Mouse (Mus musculus): ENCODE measurements around the gene Zfp143.
"Not testable (repeated sequence)": the region's sequence is repeated elsewhere in the genome, so short reads cannot be mapped to it uniquely, and the experiment has no call there.

Zfp143 gene

DNA sequence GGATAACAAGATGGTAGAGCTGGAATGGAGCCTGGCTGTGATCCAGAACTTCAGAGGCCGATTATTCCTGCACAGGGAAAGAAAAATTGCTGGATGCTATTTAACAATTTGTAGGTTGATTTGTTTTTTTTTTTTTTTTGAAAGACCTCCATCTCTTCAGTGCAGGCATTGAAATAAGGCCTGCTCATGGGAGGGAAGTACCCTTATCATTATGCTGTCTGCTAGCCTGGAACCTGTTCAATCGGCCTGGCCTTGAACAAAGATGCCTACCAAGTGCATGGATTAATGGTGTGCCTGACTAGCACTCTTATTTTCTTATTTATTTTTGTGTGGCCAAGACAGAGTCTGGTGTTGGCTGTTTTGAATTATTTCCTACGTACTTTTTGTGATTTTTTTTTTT, 30.7 kb upstream of the Zfp143 start:
- Histone ChIP-seq H3K9me3 (ENCODE audit: low read length) (no peaks in the 10 kb centered on the region), H3K27me3 (ENCODE audit: insufficient read depth, low read length) (no peaks in the 10 kb centered on the region), H3K4me3 (replicated peaks; ENCODE audit: low read length) (no peak overlapping the region), H3K4me1 (replicated peaks; ENCODE audit: low read depth, low read length) (peaks cover 24% of the 10 kb centered on the region), H3K36me3 (ENCODE audit: insufficient read depth, low read length) (peaks cover 96% of the 10 kb centered on the region)
- TF ChIP-seq POU5F1 (IDR thresholded peaks at IDR 0.05; ENCODE audit: borderline replicate concordance, low read length) (no peak), CTCF (conservative IDR thresholded peaks at IDR 0.05; ENCODE audit: low read length) (no peak), NANOG (IDR thresholded peaks at IDR 0.05; ENCODE audit: borderline replicate concordance, low read length) (no peak)

DNA sequence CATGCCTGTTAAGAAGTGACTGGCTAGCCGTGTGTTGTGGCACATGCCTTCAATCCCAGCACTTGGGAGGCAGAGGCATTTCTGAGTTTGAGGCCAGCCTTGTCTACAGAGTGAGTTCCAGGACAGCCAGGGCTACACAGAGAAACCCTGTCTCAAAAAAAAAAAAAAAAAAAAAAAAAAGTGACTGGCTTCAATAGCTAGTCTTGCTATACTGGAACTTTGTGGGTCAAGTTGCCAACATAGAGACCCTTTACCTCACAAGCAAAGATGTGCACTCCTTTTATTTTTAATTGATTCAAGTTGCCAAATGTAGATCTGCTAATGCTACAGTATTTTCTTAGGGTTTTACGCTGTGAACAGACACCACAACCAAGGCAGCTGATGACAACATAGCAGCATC, 3.3 kb upstream of the Zfp143 start:
- Histone ChIP-seq H3K4me1 (replicated peaks; ENCODE audit: low read depth, low read length) (peaks cover 29% of the 10 kb centered on the region), H3K36me3 (ENCODE audit: insufficient read depth, low read length) (peaks cover 69% of the 10 kb centered on the region)
- H3K27me3 ChIP-seq (ENCODE audit: insufficient read depth, low read length); H3K4me3 ChIP-seq (replicated peaks; ENCODE audit: low read length); H3K9me3 ChIP-seq (ENCODE audit: low read length): not testable (repeated sequence)

DNA sequence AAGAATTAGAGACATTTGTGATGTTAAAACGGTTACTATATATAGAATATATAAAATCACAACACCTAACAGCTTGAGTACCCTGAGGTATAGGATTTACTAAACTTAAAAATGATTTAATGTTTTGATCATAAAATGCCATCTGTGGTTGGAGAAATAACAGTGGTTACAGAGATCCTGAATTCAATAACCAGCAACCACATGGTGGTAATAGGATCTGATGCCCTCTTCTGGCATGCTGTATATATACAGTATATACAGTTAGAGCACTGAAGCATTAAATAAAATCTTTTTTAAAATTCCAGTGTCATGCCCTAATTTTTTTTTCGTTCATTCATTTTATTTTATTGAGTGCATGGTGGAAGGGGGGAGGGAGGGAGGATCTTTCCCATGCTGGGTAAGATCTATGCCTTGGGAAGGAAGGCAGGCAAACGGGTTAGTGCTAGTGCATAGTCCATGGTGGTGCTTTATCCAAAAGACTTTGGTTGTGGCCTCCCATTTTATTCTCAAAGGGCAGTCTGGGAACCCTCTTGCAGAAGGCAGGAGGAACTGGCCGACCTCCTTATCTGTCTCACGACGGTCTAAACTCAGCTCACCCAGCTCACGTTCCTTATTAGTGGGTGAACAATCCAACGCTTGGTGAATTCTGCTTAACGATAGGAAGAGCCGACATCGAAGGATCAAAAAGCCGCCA, 1.8 kb upstream of the Zfp143 start:
- Histone ChIP-seq H3K27me3 (ENCODE audit: insufficient read depth, low read length) (no peaks in the 10 kb centered on the region), H3K9me3 (ENCODE audit: low read length) (no peaks in the 10 kb centered on the region), H3K36me3 (ENCODE audit: insufficient read depth, low read length) (peaks cover 57% of the 10 kb centered on the region), H3K4me3 (replicated peaks; ENCODE audit: low read length) (peak overlapping the region; percentile 91; the same call in 1 of the 2 replicates), H3K4me1 (replicated peaks; ENCODE audit: low read depth, low read length) (peaks cover 44% of the 10 kb centered on the region)
- TF ChIP-seq NANOG (IDR thresholded peaks at IDR 0.05; ENCODE audit: borderline replicate concordance, low read length) = no peak
- no peak for TF ChIP-seq CTCF (conservative IDR thresholded peaks at IDR 0.05; ENCODE audit: low read length)
- TF ChIP-seq POU5F1 (IDR thresholded peaks at IDR 0.05; ENCODE audit: borderline replicate concordance, low read length) = no peak

DNA sequence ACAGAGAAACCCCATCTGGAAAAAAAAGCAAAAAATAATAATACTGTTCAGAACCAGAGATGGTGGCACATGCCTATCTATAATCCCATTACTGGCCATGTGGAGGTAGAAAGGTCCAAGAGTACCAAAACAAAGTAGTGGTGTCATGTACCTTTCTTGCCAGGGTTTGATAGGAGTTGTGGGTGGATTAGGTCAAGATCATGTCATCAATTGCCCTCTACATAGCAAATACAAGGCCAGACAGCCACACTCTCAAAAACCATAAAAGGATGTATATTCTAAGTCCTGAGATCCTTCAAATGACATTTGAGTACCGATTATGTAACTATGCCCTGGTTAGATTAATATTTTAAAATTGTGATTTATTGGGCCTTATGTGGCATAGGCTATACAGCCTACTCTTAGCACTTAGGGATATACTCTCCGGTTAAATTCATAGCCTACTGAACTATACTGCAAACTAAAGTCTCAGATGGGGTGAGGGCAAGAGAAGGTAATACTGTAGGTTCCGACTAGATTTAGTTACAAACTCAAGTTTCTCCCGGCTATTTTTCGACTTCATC, 830 bp upstream of the Zfp143 start:
- H3K36me3 ChIP-seq (ENCODE audit: insufficient read depth, low read length) = peaks cover 49% of the 10 kb centered on the region
- peak overlapping the region; percentile 91 for H3K4me3 ChIP-seq (replicated peaks; ENCODE audit: low read length)
- no peaks in the 10 kb centered on the region for H3K27me3 ChIP-seq (ENCODE audit: insufficient read depth, low read length)
- no peaks in the 10 kb centered on the region for H3K9me3 ChIP-seq (ENCODE audit: low read length)
- no peak for TF ChIP-seq CTCF (conservative IDR thresholded peaks at IDR 0.05; ENCODE audit: low read length)
- no peak for TF ChIP-seq NANOG (IDR thresholded peaks at IDR 0.05; ENCODE audit: borderline replicate concordance, low read length)
- H3K4me1 ChIP-seq (replicated peaks; ENCODE audit: low read depth, low read length) = peaks cover 47% of the 10 kb centered on the region

DNA sequence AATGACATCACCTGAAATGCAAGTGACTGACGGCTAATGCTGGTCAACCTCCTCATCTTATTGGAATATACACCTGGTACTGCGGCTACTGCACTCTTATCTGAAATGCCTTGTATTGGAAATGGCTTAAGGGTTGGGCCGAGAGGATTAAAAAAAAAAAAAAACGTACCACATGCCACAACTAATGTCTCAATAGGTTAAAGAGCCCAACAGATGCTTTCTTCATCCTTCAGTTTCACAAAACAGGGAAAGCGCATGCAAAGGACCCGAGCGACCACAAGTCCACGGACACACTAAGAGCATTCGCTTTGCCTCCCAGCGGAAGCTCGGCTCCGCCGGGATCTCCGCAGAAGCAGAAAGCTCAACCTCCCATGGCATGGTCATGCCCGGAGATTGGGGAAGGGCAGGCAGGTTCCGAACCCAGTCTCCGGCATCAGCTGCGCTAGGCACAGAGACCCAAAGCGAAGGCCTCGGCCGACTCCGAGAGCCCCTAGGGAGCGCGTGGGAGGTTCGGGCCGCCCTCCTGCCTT, 283 bp upstream of the Zfp143 start:
- H3K36me3 ChIP-seq (ENCODE audit: insufficient read depth, low read length) = peaks cover 48% of the 10 kb centered on the region
- no peaks in the 10 kb centered on the region for H3K27me3 ChIP-seq (ENCODE audit: insufficient read depth, low read length)
- TF ChIP-seq CTCF (conservative IDR thresholded peaks at IDR 0.05; ENCODE audit: low read length) (no peak), NANOG (IDR thresholded peaks at IDR 0.05; ENCODE audit: borderline replicate concordance, low read length) (no peak)
- H3K4me1 ChIP-seq (replicated peaks; ENCODE audit: low read depth, low read length) = peaks cover 47% of the 10 kb centered on the region
- peak overlapping the region; percentile 91 for H3K4me3 ChIP-seq (replicated peaks; ENCODE audit: low read length)
- H3K9me3 ChIP-seq (ENCODE audit: low read length) = no peaks in the 10 kb centered on the region

DNA sequence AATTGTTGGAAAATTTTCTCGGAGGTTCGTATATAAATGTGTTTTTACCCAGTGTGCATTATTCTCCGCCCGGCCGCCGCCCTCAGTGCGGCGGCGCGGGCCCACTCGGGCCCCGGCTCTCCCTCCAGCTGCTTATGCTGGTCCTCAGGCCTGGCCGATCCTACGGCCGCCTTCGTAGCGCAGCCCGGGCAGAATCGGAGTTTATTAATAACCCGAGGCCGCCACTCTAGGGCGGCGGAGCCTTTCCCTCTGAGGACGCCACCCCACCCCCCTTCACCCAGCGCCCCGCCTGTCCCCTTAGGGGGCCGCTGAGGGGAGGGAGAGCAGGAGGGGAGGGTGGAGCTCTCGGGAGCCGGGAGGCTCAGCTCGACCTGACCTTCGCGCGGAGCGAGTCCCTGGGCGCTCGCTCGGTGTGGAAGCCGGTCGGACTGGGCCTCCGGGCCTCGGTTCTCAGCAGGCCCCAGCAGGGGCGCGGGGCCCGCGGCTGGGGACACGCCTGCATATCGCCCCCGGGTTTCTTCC, 796 bp downstream of the Zfp143 start:
- Histone ChIP-seq H3K36me3 (ENCODE audit: insufficient read depth, low read length) (peaks cover 42% of the 10 kb centered on the region), H3K4me3 (replicated peaks; ENCODE audit: low read length) (peak overlapping the region; percentile 90), H3K27me3 (ENCODE audit: insufficient read depth, low read length) (no peaks in the 10 kb centered on the region), H3K9me3 (ENCODE audit: low read length) (no peaks in the 10 kb centered on the region), H3K4me1 (replicated peaks; ENCODE audit: low read depth, low read length) (peaks cover 52% of the 10 kb centered on the region)
- no peak for TF ChIP-seq POU5F1 (IDR thresholded peaks at IDR 0.05; ENCODE audit: borderline replicate concordance, low read length)
- no peak for TF ChIP-seq CTCF (conservative IDR thresholded peaks at IDR 0.05; ENCODE audit: low read length)
- TF ChIP-seq NANOG (IDR thresholded peaks at IDR 0.05; ENCODE audit: borderline replicate concordance, low read length) = no peak

DNA sequence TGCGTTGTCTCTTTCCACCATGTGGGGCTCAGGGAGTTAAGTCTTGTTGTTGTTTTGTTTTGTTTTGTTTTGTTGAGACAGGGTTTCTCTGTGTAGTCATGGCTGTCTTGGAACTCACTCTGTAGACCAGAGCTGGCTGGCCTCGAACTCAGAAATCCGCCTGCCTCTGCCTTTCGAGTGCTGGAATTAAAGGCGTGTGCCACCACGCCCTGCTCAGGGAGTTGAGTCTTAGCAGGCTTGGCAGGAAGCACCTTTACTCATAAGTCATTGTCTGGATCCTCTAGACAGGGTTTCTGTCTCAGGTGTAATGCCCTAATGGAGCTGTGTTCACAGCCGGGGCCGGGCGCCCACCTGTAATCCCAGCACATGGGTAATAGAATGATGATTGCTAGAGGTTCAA, 2.7 kb downstream of the Zfp143 start:
- Histone ChIP-seq H3K4me3 (replicated peaks; ENCODE audit: low read length) (no peak overlapping the region), H3K27me3 (ENCODE audit: insufficient read depth, low read length) (no peaks in the 10 kb centered on the region), H3K9me3 (ENCODE audit: low read length) (no peaks in the 10 kb centered on the region), H3K4me1 (replicated peaks; ENCODE audit: low read depth, low read length) (peaks cover 47% of the 10 kb centered on the region), H3K36me3 (ENCODE audit: insufficient read depth, low read length) (peaks cover 43% of the 10 kb centered on the region)
- TF ChIP-seq POU5F1 (IDR thresholded peaks at IDR 0.05; ENCODE audit: borderline replicate concordance, low read length) (no peak), NANOG (IDR thresholded peaks at IDR 0.05; ENCODE audit: borderline replicate concordance, low read length) (no peak), CTCF (conservative IDR thresholded peaks at IDR 0.05; ENCODE audit: low read length) (no peak)

DNA sequence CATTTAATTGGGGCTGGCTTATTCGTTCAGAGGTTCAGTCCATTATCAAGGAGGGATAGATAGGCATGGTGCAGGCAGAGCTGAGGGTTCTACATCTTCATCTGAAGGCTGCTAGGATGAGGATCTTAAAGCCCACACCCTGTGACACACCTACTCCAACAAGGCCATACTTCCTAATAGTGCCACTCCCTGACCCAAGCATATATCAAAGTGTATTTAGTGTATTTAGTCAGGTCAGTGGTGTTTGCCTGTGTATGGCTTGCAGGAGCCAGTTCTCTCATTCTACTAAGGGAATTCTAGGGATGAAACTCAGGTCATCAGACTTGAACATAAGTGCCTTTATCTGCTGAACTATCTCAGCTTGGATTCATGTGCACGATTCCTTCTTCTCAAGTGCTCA, 8.1 kb downstream of the Zfp143 start:
- Histone ChIP-seq H3K36me3 (ENCODE audit: insufficient read depth, low read length) (peaks cover 77% of the 10 kb centered on the region), H3K9me3 (ENCODE audit: low read length) (no peaks in the 10 kb centered on the region), H3K4me1 (replicated peaks; ENCODE audit: low read depth, low read length) (peaks cover 14% of the 10 kb centered on the region), H3K27me3 (ENCODE audit: insufficient read depth, low read length) (no peaks in the 10 kb centered on the region), H3K4me3 (replicated peaks; ENCODE audit: low read length) (no peak overlapping the region)
- TF ChIP-seq CTCF (conservative IDR thresholded peaks at IDR 0.05; ENCODE audit: low read length) (no peak), NANOG (IDR thresholded peaks at IDR 0.05; ENCODE audit: borderline replicate concordance, low read length) (no peak), POU5F1 (IDR thresholded peaks at IDR 0.05; ENCODE audit: borderline replicate concordance, low read length) (no peak)

DNA sequence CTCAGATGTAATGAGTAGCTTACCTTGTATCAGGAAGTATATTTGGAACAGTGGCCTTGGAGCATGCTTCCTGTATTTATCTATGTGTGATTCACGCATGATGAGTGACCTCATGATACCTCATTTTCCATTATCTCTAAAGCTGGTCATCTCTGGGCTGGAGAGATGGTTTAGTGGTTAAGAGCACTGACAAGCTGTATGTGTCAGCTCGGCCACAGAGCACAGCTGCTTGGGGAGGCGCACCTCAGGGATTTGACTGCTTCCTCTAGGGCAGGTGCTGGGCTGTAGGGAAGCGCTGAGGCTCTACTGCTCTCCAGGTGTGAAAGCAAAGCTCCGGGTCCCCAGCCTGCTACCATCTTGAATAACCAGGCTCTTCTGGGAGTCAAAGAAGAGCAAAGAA, 17.2 kb downstream of the Zfp143 start:
- TF ChIP-seq POU5F1 (IDR thresholded peaks at IDR 0.05; ENCODE audit: borderline replicate concordance, low read length) (no peak), CTCF (conservative IDR thresholded peaks at IDR 0.05; ENCODE audit: low read length) (no peak), NANOG (IDR thresholded peaks at IDR 0.05; ENCODE audit: borderline replicate concordance, low read length) (no peak)
- Histone ChIP-seq H3K27me3 (ENCODE audit: insufficient read depth, low read length) (no peaks in the 10 kb centered on the region), H3K4me3 (replicated peaks; ENCODE audit: low read length) (no peak overlapping the region), H3K36me3 (ENCODE audit: insufficient read depth, low read length) (peaks cover 99% of the 10 kb centered on the region), H3K4me1 (replicated peaks; ENCODE audit: low read depth, low read length) (peaks cover 1% of the 10 kb centered on the region), H3K9me3 (ENCODE audit: low read length) (no peaks in the 10 kb centered on the region)

Data from E14TG2a.4 (cell line).